In genomic region chr16:49906066-49906465, GRCm38 (mm10) we compare ENCODE assay signal across 11 mouse cellular contexts.
DNase-seq lines count a peak whose midpoint lies in the region; ATAC-seq and TF ChIP-seq lines count a peak whose summit lies in the region.
"Had no signal": no experiment of that assay in that cellular context is flagged by ENCODE, and none has a peak within 500 bp of the region (broad histone marks: within the 10 kb centered on the region; RNA-seq: fewer than 3 reads in every experiment).

No protein-coding gene starts in this region.

- H3K4me1 ChIP-seq in lung, postnatal 0 days (ENCODE audit: insufficient read depth, low read depth, low read length): peaks cover 10% of the 10 kb centered on the region
- peaks cover 22% of the 10 kb centered on the region for H3K4me1 ChIP-seq in limb, embryonic 11.5 days (ENCODE audit: control insufficient read depth, insufficient read depth, low read length)
- 0 out of 2 replicates have a peak, but pooled peaks cover 3% of the 10 kb centered on the region for H3K4me1 ChIP-seq in stomach, embryonic 16.5 days (ENCODE audit: control insufficient read depth, insufficient read depth, low read length)

- no peaks in the 10 kb centered on the region for H3K9me3 ChIP-seq in lung, postnatal 0 days (ENCODE audit: low read length)
- H3K9me3 ChIP-seq in limb, embryonic 11.5 days (ENCODE audit: control insufficient read depth, low read length): no peaks in the 10 kb centered on the region
- H3K9me3 ChIP-seq in stomach, embryonic 16.5 days (replicated peaks; ENCODE audit: control insufficient read depth, low read length): no peaks in the 10 kb centered on the region

- peak; percentile 34; the same call in 1 of the 2 replicates for ATAC-seq in lung, postnatal 0 days
- no peak for ATAC-seq in limb, embryonic 11.5 days (ENCODE audit: insufficient number of reproducible peaks, low FRiP score, low TSS enrichment, low read depth)
- ATAC-seq in stomach, embryonic 16.5 days (ENCODE audit: insufficient read depth, low FRiP score): 0 out of 2 replicates have a peak, but pooled peaks have one; percentile 20

- no peak for TF ChIP-seq CTCF in gastrocnemius, adult 2 months (IDR thresholded peaks at IDR 0.05)
- TF ChIP-seq CTCF in lung, postnatal 0 days (IDR thresholded peaks at IDR 0.05): no peak

- no peak overlapping the region; the same call in 1 of the 2 replicates for H3K4me3 ChIP-seq in gastrocnemius, adult 2 months
- no peak overlapping the region for H3K4me3 ChIP-seq in lung, postnatal 0 days (ENCODE audit: low read depth, low read length)
- no peak overlapping the region for H3K4me3 ChIP-seq in limb, embryonic 11.5 days (ENCODE audit: low read depth, low read length)
- no peak overlapping the region for H3K4me3 ChIP-seq in stomach, embryonic 16.5 days (replicated peaks; ENCODE audit: low read length)

- DNase-seq in gastrocnemius, adult 2 months: no peak
- no peak for DNase-seq in gastrocnemius, adult 18-20 months (ENCODE audit: low spot score)
- DNase-seq in lung, postnatal 0 days (ENCODE audit: low spot score): no peak
- DNase-seq in lung, adult 18-20 months: no peak
- no peak for DNase-seq in limb, embryonic 11.5 days (ENCODE audit: low spot score)
- DNase-seq in adrenal gland, postnatal 25 days: no peak
- DNase-seq in thymus, postnatal 4 days: no peak
- DNase-seq: kidney, postnatal 25 days; thymus, adult 2 months had no signal

- 46% methylated on average over 5 of the region's 5 CpGs for WGBS in lung, postnatal 0 days
- WGBS in limb, embryonic 11.5 days: 39% methylated on average over 5 of the region's 5 CpGs
- 56% methylated on average over 5 of the region's 5 CpGs for WGBS in stomach, embryonic 16.5 days

- 0 out of 2 replicates have a peak, but pooled peaks cover 6% of the 10 kb centered on the region for H3K36me3 ChIP-seq in lung, postnatal 0 days (ENCODE audit: insufficient read depth, low read length)
- H3K36me3 ChIP-seq in limb, embryonic 11.5 days (ENCODE audit: control insufficient read depth, insufficient read depth, low read length): no peaks in the 10 kb centered on the region
- H3K36me3 ChIP-seq in stomach, embryonic 16.5 days (ENCODE audit: control insufficient read depth, insufficient read depth, low read length): no peaks in the 10 kb centered on the region

- TF ChIP-seq EP300 in lung, postnatal 0 days (IDR thresholded peaks at IDR 0.05): no peak

- H3K4me2 ChIP-seq in lung, postnatal 0 days (replicated peaks; ENCODE audit: low read depth, low read length): no peak overlapping the region
- H3K4me2 ChIP-seq in limb, embryonic 11.5 days (ENCODE audit: low read depth, severe bottlenecking): peak overlapping the region; percentile 17; the same call in 1 of the 2 replicates
- peak overlapping the region; percentile 34 for H3K4me2 ChIP-seq in stomach, embryonic 16.5 days (ENCODE audit: low read depth, low read length)

- H3K27ac ChIP-seq in gastrocnemius, adult 2 months: peak overlapping the region; percentile 70
- H3K27ac ChIP-seq in lung, postnatal 0 days (ENCODE audit: low read length): peak overlapping the region; percentile 69
- H3K27ac ChIP-seq in limb, embryonic 11.5 days (replicated peaks; ENCODE audit: low read depth, low read length): peak overlapping the region; percentile 73; the same call in 1 of the 2 replicates
- peak overlapping the region; percentile 85 for H3K27ac ChIP-seq in stomach, embryonic 16.5 days (ENCODE audit: low read length)
- H3K27ac ChIP-seq: macrophage had no signal

- intact Hi-C loops in gastrocnemius, adult 2 months (cut with DNase I): no loop called here

- H3K27me3 ChIP-seq in lung, postnatal 0 days (replicated peaks; ENCODE audit: insufficient read depth, low read length): no peaks in the 10 kb centered on the region
- no peaks in the 10 kb centered on the region for H3K27me3 ChIP-seq in limb, embryonic 11.5 days (ENCODE audit: control insufficient read depth, insufficient read depth, low read length)
- H3K27me3 ChIP-seq in stomach, embryonic 16.5 days (ENCODE audit: control insufficient read depth, insufficient read depth, low read length): no peaks in the 10 kb centered on the region

- H3K9ac ChIP-seq in lung, postnatal 0 days (replicated peaks; ENCODE audit: low read depth): no peak overlapping the region
- no peak overlapping the region for H3K9ac ChIP-seq in limb, embryonic 11.5 days (ENCODE audit: low read length)
- no peak overlapping the region for H3K9ac ChIP-seq in stomach, embryonic 16.5 days (ENCODE audit: low read length)
